Mouse (Mus musculus) frontal cortex, postnatal 36 days (tissue): ENCODE results near the gene Rpl32.

Experiments used
- DNase-seq, 2 experiments: peaks; one replicate each; pipeline ENCODE4 v3.0.0; 2022; ENCODE audit warnings: low spot score in 2 of 2

Gene Rpl32

DNA sequence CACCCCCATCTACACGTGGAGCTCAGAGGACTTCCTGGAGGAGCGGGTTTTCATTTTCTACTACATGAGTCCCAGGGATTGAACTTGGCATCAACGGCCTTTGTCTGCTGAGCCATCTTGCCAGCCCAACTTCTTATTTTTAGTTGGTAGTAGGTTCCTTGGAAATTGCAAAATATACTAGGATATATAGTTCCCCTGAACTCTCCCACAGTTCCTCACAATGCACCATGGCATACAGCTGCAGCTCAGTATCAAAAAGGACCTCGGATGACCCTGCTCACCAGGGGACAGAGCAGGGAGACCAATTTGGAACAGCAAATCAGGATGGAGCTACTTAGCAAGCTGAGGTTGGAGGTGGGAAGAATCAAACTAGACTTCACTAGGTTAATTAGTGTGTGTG lies 6.5 kb upstream of the Rpl32 start:
- DNase-seq, result no peak

GRCm38 (mm10) chr6:115814104-115814503 lies 5.6 kb upstream of the Rpl32 start:
- peak; percentile 37 to 63 for DNase-seq

DNA sequence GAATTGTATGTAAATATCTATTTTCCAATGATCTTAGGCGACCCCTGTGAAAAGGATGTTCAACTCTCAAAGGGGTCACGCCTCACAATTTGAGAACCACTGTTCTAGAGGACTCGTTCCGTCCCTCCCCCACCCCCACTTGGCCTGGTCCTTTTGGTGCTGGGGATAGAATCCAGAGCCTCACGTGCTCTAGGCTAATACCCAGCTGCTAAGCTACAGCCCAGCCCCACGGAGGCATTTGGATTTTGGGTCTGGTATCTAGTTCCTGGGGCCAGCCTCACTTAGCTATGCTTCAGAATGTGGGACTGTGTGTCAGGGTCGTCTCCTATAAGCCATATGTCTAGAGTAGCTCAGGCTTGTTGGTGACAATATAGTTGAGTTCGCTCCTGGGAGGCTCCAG lies 3.1 kb upstream of the Rpl32 start:
- no peak for DNase-seq

DNA sequence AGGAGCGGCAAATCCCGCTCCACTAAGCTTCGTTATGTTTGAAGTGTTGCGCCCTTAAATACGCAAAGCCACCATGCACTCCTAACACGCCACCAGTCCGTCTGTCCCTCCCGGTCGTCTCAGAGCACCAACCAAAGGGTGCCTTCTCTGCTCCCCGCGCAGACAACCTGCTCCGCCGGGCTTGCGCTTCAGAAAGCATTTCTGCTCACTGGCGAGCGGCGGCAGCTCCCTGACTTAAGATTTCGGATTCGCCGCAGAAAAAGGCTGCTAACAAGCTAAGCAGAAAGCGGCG lies 405 bp downstream of the Rpl32 start:
- DNase-seq, result no peak

- DNase-seq, result no peak
These were observed 917 bp downstream of the Rpl32 start for GRCm38 (mm10) chr6:115807464-115808195.

GRCm38 (mm10) chr6:115804432-115805192 lies 3.9 kb downstream of the Rpl32 start:
- DNase-seq, result no peak

DNA sequence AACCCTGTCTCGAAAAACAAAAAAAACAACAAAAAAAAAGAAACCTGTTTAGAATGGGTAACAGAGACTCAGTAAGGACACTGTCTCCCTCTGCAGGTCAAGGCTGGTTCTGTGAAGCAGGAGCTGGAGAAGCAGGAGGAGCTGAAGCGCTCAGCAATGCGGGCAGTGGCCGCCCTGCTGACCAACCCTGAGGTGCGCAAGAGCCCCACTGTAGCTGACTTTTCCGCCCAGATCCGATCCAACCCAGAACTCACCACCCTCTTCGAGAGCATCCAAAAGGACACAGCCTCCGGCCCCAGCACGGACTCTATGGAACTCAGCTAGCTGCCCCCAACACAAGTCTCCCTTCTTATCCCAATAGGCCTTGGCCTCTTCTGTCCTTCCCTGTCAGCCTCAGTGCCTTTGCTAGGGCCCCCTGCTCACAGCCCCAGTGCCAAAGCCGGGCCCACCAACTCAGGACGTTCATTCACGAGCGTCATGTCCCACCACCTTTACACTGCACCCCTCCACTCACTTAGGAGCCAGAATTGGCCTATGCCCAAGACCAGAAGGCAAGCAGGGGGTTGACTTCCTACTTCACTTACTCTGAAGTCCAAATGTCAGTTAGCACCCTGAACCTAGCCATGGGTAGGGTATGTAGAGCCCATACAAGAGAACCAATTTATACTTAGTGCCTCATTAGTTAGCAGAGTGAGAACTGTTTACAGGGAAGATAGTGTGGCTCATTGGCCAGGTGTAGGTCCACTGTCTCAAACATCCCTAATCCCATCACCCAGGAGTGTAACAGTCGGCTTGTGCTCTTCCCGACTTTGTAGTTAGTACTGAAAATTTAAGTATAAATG lies 4.8 kb downstream of the Rpl32 start:
- DNase-seq, result peak; percentile 65 to 84

DNA sequence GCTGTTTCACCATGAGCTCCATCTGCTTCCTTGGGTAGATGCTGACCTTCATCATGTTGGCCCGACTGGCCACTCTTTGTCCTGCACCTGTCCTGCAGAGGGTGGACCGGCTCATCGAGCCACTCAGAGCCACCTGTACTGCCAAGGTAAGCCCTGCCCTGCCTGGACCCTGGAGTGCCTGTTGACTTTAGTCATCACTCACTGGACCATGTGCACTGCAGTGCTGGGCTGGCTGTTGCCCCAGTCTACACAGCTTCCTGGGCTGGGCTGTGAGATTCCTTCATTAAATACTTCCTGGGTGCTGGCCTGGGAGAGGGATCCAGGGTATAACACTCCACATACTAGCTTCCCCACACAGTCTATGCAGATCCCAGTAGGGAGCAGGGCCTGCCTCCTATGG lies 6.7 kb downstream of the Rpl32 start:
- no peak for DNase-seq

DNA sequence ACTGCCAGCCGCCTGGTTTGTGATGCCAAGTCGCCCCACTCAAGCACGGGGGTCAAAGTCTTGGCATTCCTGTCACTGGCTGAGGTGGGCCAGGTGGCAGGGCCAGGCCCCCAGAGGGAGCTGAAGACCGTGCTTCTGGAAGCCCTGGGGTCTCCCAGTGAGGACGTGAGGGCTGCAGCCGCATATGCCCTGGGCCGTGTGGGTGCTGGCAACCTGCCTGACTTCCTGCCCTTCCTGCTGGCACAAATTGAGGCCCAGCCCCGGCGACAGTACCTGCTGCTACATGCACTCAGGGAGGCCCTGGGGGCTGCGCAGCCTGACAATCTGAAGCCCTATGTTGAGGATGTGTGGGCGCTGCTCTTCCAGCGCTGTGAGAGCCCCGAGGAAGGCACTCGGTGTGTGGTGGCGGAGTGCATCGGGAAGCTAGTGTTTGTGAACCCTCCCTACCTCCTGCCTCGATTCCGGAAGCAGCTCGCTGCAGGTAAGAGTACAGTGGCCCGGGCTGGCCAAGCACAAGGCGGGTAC lies 15.8 kb downstream of the Rpl32 start:
- no peak for DNase-seq

- no peak for DNase-seq
These were observed 16.5 kb downstream of the Rpl32 start for GRCm38 (mm10) chr6:115791842-115792686.

GRCm38 (mm10) chr6:115791016-115791415 lies 17.5 kb downstream of the Rpl32 start:
- DNase-seq, result no peak

DNA sequence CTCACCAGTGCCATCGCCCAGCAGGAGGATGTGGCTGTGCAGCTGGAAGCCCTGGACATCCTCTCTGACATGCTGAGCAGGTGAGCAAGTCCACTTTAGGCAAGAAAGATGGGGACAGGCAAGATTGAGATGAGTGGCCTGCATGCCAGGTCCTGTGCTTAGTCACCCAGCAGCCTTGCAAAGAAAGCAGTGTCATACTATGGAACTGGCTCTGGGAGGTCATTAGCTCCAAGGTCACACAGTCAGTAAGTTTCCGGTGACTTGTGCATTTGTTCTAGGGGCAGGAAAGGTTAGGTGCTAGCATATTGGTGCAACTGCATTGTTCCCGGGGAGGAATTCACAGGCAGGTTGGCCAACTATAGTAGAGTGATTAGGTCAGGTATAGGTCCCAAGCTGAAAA lies 25.8 kb downstream of the Rpl32 start:
- no peak for DNase-seq

DNA sequence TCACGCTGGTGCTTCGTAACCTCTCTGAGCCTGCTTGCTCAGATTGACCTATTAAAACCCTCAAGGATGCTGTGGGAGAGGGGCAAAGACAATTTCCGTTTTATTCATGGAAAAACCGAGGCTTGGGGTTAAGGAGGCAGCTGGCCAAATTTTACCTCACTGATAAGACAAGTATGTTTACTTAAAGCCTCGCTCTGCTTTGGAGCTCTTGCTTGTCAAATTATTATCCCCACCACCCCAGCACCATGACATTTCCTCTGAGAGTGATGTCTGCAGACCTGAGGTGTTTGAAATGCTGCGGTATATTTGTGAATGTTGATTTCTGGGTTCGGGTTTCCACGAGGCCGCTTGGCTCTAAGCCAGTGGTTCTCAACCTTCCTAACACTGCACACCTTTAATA lies 32.2 kb downstream of the Rpl32 start:
- DNase-seq, result no peak

- DNase-seq, result no peak
These were observed 32.7 kb downstream of the Rpl32 start for GRCm38 (mm10) chr6:115775838-115776237.

- DNase-seq, result no peak
These were observed 34.0 kb downstream of the Rpl32 start, which contains the start of gene Cand2 for GRCm38 (mm10) chr6:115774501-115774921. Cand2 (plus strand) TSS chr6:115774538.

DNA sequence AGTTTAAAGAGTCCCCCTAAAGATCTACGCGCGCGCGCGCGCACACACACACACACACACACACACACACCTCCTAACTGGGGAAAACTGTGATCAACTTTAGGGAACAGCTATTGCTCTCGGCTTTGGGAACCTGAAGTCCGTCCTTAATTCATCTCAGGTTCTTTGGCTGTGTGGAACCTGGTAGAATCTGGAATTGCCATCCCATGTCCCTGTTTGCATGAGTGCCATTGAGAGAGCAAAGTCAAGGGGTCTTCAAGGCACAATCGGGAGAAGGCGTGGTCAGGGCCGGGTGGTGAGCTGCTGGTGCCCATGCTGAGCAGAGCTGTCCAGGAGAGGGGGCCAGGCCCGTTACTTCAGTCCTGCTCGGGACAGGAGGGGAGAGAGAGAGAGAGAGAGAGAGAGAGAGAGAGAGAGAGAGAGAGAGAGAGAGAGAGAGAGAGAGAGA lies 34.6 kb downstream of the Rpl32 start:
- no peak for DNase-seq

- DNase-seq, result no peak
These were observed 35.9 kb downstream of the Rpl32 start for GRCm38 (mm10) chr6:115772604-115773003.

GRCm38 (mm10) chr6:115772201-115772600 lies 36.3 kb downstream of the Rpl32 start:
- DNase-seq, result no peak

GRCm38 (mm10) chr6:115770852-115771251 lies 37.7 kb downstream of the Rpl32 start:
- DNase-seq, result no peak

- no peak for DNase-seq
These were observed 38.4 kb downstream of the Rpl32 start for GRCm38 (mm10) chr6:115770059-115770670.

DNA sequence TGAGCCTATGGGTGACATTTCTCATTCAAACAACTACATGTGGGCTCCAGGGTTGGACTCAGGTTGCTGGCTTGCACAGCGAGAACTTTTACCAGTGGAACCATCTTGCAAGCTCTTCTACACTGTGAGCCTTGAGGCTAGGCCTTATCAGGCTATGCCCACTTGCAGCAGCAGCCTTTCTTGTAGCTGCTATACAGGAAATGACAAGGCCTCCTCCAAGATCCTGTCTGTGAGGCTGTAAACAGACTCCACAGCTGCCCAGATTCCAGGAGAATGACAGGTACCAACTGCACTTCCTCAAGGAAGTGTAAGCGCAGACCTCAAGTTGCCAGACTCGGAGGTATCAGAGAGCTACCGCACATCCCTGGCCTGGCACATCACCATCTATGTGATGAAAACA lies 40.3 kb downstream of the Rpl32 start:
- DNase-seq, result no peak
